Mouse (Mus musculus) MN1 (cell line): ENCODE measurements around the gene Svbp.

Experiments used
- DNase-seq: peaks from one replicate; pipeline ENCODE4 v3.0.0-alpha.2; 2016; ENCODE audit warnings: low spot score

The Svbp gene

DNA sequence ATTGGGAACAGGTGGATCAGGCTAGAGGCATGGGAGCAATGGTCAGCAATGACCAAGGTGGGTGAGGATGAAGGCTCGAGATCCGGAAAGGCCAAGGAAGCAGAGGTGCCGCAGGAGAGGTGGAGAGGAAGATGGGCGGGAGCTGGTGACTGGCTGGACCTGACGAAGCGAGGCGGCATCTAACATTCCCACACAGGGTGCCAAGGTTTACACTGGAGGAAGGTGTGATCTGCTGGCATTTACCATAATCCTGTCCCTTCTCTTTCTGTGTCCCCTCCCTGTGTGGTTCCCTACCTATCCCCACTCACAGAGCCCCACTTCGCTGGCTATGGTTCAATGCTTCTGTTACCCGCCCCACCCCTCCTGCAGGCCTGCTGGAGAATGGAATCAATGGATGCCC lies 50.9 kb downstream of the Svbp start:
- DNase-seq, result no peak

DNA sequence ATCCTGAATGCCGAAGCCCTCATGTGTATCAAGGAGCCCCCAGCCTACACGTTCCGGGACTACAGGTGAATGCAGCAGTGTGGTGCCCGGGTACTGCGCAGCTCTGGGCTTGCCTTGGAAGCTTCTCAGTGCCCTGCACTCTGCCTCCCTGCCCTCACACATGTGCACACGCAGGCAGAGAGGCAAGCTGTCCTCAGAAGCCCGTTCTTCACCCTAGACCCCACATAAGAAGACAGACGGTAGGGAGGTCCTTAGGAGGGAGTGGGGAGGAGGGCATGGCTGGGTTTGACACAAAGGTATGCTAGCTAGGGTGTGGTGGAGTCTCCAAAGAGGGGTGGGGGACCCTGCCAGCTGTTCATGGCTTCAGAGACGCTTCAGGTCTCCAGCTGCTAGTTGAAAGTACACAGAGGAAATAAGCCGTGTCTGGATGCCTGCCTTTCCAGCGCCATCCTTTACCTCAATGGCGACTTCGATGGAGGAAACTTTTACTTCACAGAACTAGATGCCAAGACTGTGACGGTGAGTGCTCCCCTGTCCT lies 51.7 kb downstream of the Svbp start:
- no peak for DNase-seq

DNA sequence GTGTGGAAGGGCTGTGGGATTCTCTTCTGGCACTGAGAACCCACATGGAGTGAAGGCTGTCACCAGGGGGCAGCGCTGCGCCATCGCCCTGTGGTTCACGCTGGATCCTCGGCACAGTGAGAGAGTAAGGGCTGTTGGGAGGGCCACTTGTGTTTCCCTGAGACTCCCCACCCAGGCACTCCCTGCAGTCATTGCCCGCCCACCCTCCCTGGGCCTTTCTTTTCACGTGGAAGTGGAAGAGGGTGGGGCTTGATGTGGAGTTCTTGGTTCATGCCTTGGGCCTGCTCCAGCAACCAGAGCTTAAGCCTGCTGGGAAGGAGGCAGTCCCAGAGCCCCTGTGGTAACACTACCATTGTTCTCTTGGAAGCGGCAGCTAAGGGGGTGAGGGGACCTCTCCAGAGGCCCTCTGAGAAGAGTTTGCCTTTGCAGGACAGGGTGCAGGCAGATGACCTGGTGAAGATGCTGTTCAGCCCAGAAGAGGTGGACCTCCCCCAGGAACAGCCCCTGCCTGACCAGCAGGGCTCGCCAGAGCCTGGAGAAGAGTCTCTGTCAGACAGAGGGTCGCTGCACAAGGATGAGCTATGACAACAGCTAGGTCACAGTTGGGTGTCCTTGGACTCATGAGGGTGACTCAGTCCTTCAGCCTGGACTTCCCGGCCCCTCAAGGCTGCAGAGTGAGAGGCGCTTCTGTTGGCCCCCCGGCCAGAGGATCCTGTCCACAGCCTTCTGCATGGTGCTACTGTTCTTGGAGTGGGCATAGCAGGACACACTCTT lies 52.5 kb downstream of the Svbp start:
- DNase-seq, result peak; percentile 49

- no peak for DNase-seq
Observed at GRCm38 (mm10) chr4:119248407-119248965, 53.4 kb downstream of the Svbp start.
